Mouse (Mus musculus) ES-E14 (cell line): ENCODE data around the gene Slc25a39.
A peak's percentile ranks its signal among the peaks of the same experiment; 100 is the strongest.

Experiments used
- CHD2 ChIP-seq: IDR thresholded peaks from 2 replicates; pipeline ENCODE4 v1.6.1; 2014; ENCODE audit warnings: mild to moderate bottlenecking, low read depth, low read length, inconsistent platforms
- HCFC1 ChIP-seq: IDR thresholded peaks from 2 replicates; pipeline ENCODE4 v1.6.1; 2012; ENCODE audit warnings: low read length, inconsistent platforms, borderline replicate concordance; ENCODE audit not compliant: insufficient read depth
- MAFK ChIP-seq: IDR thresholded peaks from 2 replicates; pipeline ENCODE4 v1.6.1; 2014; ENCODE audit warnings: mild to moderate bottlenecking, low read depth, low read length, inconsistent platforms; ENCODE audit not compliant: insufficient read depth
- ZC3H11A ChIP-seq: IDR thresholded peaks from 2 replicates; pipeline ENCODE4 v1.6.1; 2012; ENCODE audit warnings: low read depth, mild to moderate bottlenecking, inconsistent platforms, low read length, borderline replicate concordance
- ZNF384 ChIP-seq: IDR thresholded peaks from 2 replicates; pipeline ENCODE4 v1.6.1; 2012; ENCODE audit warnings: low read depth, low read length, inconsistent platforms

- TF ChIP-seq MAFK (no peak), CHD2 (no peak), HCFC1 (no peak), ZC3H11A (0 out of 2 replicates have a peak, but pooled peaks have one; percentile 30), ZNF384 (no peak)
These were observed 23.4 kb upstream of the Slc25a39 start for GRCm38 (mm10) chr11:102431018-102431645.
